ENCODE assay signal across 27 mouse cellular contexts in the genomic region with DNA sequence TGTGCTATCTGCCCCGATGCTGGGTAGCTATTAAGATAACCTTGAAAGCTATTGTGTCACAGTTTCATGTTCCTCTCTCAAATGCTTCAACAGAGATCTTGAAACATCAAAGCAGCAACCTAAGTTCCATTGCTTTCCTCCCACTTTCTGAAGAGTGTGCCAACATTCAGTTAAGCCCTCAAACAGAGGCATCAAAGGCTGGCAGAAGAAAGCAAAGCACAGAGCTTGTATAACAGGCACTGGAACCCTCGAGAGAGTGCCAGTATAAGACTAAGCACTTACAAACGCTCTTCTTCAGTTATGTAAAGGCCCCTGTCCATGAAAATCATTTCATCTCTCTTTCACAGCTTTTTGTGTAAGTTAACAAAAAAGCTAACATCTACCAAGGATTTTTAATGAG.
DNase-seq lines count a peak whose midpoint lies in the region; ATAC-seq and TF ChIP-seq lines count a peak whose summit lies in the region.
"Had no signal": no experiment of that assay in that cellular context is flagged by ENCODE, and none has a peak within 500 bp of the region (broad histone marks: within the 10 kb centered on the region; RNA-seq: fewer than 3 reads in every experiment).

No protein-coding gene starts in this region.

- no peak for ATAC-seq in forebrain, embryonic 14.5 days
- no peak for ATAC-seq in forebrain, embryonic 11.5 days (replicated peaks; ENCODE audit: low FRiP score)
- ATAC-seq: activated CD4-positive, CD25-positive, alpha-beta regulatory T cell, adult 4 months; CD4-positive, CD25-positive, alpha-beta regulatory T cell, adult 4 months; forebrain, embryonic 15.5 days; forebrain, postnatal 0 days; Patski had no signal

- H3K36me3 ChIP-seq in forebrain, embryonic 14.5 days (ENCODE audit: control insufficient read depth, insufficient read depth, low read length), result no peaks in the 10 kb centered on the region
- no peaks in the 10 kb centered on the region for H3K36me3 ChIP-seq in forebrain, embryonic 11.5 days (ENCODE audit: control insufficient read depth, insufficient read depth, low read length)
- H3K36me3 ChIP-seq: embryonic facial prominence, embryonic 10.5 days; embryonic facial prominence, embryonic 12.5 days; forebrain, embryonic 12.5 days; forebrain, embryonic 15.5 days; G1E had no signal

- no peak overlapping the region for H3K4me3 ChIP-seq in forebrain, embryonic 14.5 days (ENCODE audit: low read depth, low read length)
- H3K4me3 ChIP-seq in forebrain, embryonic 11.5 days (ENCODE audit: low read depth, low read length), result no peak overlapping the region
- no peak overlapping the region for H3K4me3 ChIP-seq in left cerebral cortex, adult 2 months
- H3K4me3 ChIP-seq: embryonic facial prominence, embryonic 10.5 days; embryonic facial prominence, embryonic 12.5 days; forebrain, embryonic 12.5 days; forebrain, embryonic 15.5 days had no signal

- intact Hi-C loops in left cerebral cortex, adult 2 months (cut with DNase I), result no loop called here
- intact Hi-C loops in left cerebral cortex, postnatal 36 days (cut with DNase I), result no loop called here

- peak; percentile 14 for DNase-seq in forebrain, embryonic 14.5 days (ENCODE audit: low spot score)
- no peak for DNase-seq in forebrain, embryonic 11.5 days (ENCODE audit: low spot score)
- no peak for DNase-seq in left cerebral cortex, adult 2 months (ENCODE audit: extremely low spot score in 1 of 2, low spot score in 2 of 2)
- no peak for DNase-seq in left cerebral cortex, postnatal 36 days (ENCODE audit: low spot score in 2 of 2)
- DNase-seq in right cerebral cortex, adult 18-20 months, result peak; percentile 41
- DNase-seq in right cerebral cortex, postnatal 36 days (ENCODE audit: low spot score in 2 of 2), result no peak
- peak; percentile 48 for DNase-seq in telencephalon, adult 2 months (ENCODE audit: low read depth, low spot score)
- DNase-seq in ovary, postnatal 10 days (ENCODE audit: low spot score), result no peak
- DNase-seq: adrenal gland, adult 8-10 months; adrenal gland, postnatal 14 days; adrenal gland, postnatal 36 days; B cell, adult 2 months; cerebellum, adult 11-12 months; cerebellum, adult 2 months; cerebellum, adult 9-10 months; cerebellum, postnatal 10 days; cerebellum, postnatal 25 days; forebrain, postnatal 0 days had no signal

- no peaks in the 10 kb centered on the region for H3K4me1 ChIP-seq in forebrain, embryonic 14.5 days (ENCODE audit: control insufficient read depth, insufficient read depth, low read length)
- no peaks in the 10 kb centered on the region for H3K4me1 ChIP-seq in forebrain, embryonic 11.5 days (replicated peaks; ENCODE audit: control insufficient read depth, insufficient read depth, low read length)
- H3K4me1 ChIP-seq: embryonic facial prominence, embryonic 10.5 days; embryonic facial prominence, embryonic 12.5 days had no signal

- no peaks in the 10 kb centered on the region for H3K27me3 ChIP-seq in forebrain, embryonic 14.5 days (replicated peaks; ENCODE audit: control insufficient read depth, insufficient read depth, low read length)
- no peaks in the 10 kb centered on the region for H3K27me3 ChIP-seq in forebrain, embryonic 11.5 days (ENCODE audit: control insufficient read depth, insufficient read depth, low read length)
- H3K27me3 ChIP-seq: CH12.LX; embryonic facial prominence, embryonic 12.5 days; forebrain, embryonic 12.5 days; forebrain, embryonic 15.5 days; Patski had no signal

- no peak overlapping the region for H3K4me2 ChIP-seq in forebrain, embryonic 14.5 days (ENCODE audit: low read length)
- H3K4me2 ChIP-seq in forebrain, embryonic 11.5 days (ENCODE audit: low read depth, low read length, severe bottlenecking), result no peak overlapping the region
- H3K4me2 ChIP-seq: embryonic facial prominence, embryonic 12.5 days; forebrain, embryonic 12.5 days; forebrain, embryonic 15.5 days had no signal

- H3K27ac ChIP-seq in forebrain, embryonic 14.5 days (ENCODE audit: low read depth, low read length), result no peak overlapping the region
- H3K27ac ChIP-seq in forebrain, embryonic 11.5 days (ENCODE audit: low read depth, low read length), result no peak overlapping the region
- H3K27ac ChIP-seq in left cerebral cortex, adult 2 months, result 0 out of 2 replicates have a peak overlapping the region, but pooled peaks have one; percentile 16
- H3K27ac ChIP-seq: embryonic facial prominence, embryonic 10.5 days; embryonic facial prominence, embryonic 12.5 days; forebrain, embryonic 12.5 days; forebrain, embryonic 15.5 days had no signal

- H3K9ac ChIP-seq in forebrain, embryonic 14.5 days (ENCODE audit: low read length), result no peak overlapping the region
- no peak overlapping the region for H3K9ac ChIP-seq in forebrain, embryonic 11.5 days (ENCODE audit: low read length)
- H3K9ac ChIP-seq: embryonic facial prominence, embryonic 12.5 days; forebrain, embryonic 12.5 days; forebrain, embryonic 15.5 days; forebrain, postnatal 0 days had no signal

- WGBS in forebrain, embryonic 14.5 days, result 53% methylated on average over 3 of the region's 3 CpGs
- WGBS in forebrain, embryonic 11.5 days, result 77% methylated on average over 3 of the region's 3 CpGs

- H3K9me3 ChIP-seq in forebrain, embryonic 14.5 days (replicated peaks; ENCODE audit: control insufficient read depth, low read length), result no peaks in the 10 kb centered on the region
- no peaks in the 10 kb centered on the region for H3K9me3 ChIP-seq in forebrain, embryonic 11.5 days (ENCODE audit: control insufficient read depth, low read length)
- H3K9me3 ChIP-seq: embryonic facial prominence, embryonic 10.5 days; embryonic facial prominence, embryonic 12.5 days; forebrain, embryonic 12.5 days; forebrain, embryonic 15.5 days had no signal

- TF ChIP-seq CTCF in left cerebral cortex, adult 2 months (IDR thresholded peaks at IDR 0.05), result no peak

Comparison
In these comparisons a context has a peak if more than half of its experiments do, and no peak if none do; other contexts are left out.
1. DNase-seq: peak in forebrain, embryonic 14.5 days (single experiment), right cerebral cortex, adult 18-20 months (single experiment) and telencephalon, adult 2 months (single experiment); none in forebrain, embryonic 11.5 days (single experiment), left cerebral cortex, adult 2 months (0 of 2), left cerebral cortex, postnatal 36 days (0 of 2), right cerebral cortex, postnatal 36 days (0 of 2) and ovary, postnatal 10 days (single experiment).